Mouse (Mus musculus) liver, embryonic 11.5 days (tissue): Measurements from ENCODE around the gene Mrpl38. TPM values are rescaled to one million over a fixed set of nuclear protein-coding genes. Genes with fewer than 3 reads are reported as not detected.

ENCODE experiments used
- ATAC-seq: fragments of 200-750 bp; cut with Nextera tagmentation; replicated peaks from 2 replicates; pipeline ENCODE4 v1.8.0; 2017; ENCODE audit warnings: moderate number of reproducible peaks, mild to moderate bottlenecking, moderate TSS enrichment, moderate library complexity; ENCODE audit not compliant: low FRiP score
- DNase-seq: peaks from one replicate; pipeline ENCODE4 v3.0.0-alpha.2; 2017; ENCODE audit warnings: low spot score
- H3K27ac ChIP-seq: fragments of 300-500 bp; sonication (generic); 2 replicates; pipeline ENCODE4 v1.5.1; 2014; ENCODE audit warnings: mild to moderate bottlenecking, low read depth, low read length, control low read depth
- H3K27me3 ChIP-seq: fragments of 300-500 bp; sonication (generic); replicated peaks from 2 replicates; pipeline ENCODE4 v1.6.1; 2014; ENCODE audit warnings: low read length, mixed read lengths; ENCODE audit not compliant: control insufficient read depth, insufficient read depth
- H3K36me3 ChIP-seq: fragments of 300-500 bp; sonication (generic); 2 replicates; pipeline ENCODE4 v1.6.1; 2014; ENCODE audit warnings: mild to moderate bottlenecking, low read length, moderate library complexity, mixed read lengths; ENCODE audit not compliant: control insufficient read depth, insufficient read depth
- H3K4me1 ChIP-seq: fragments of 300-500 bp; sonication (generic); replicated peaks from 2 replicates; pipeline ENCODE4 v1.6.1; 2014; ENCODE audit warnings: low read length, mixed read lengths; ENCODE audit not compliant: control insufficient read depth, insufficient read depth
- H3K4me2 ChIP-seq: fragments of 300-500 bp; sonication (generic); 2 replicates; pipeline ENCODE4 v1.6.1; 2014; ENCODE audit warnings: mild to moderate bottlenecking, control low read depth, moderate library complexity
- H3K4me3 ChIP-seq: fragments of 300-500 bp; sonication (generic); 2 replicates; pipeline ENCODE4 v1.5.1; 2014; ENCODE audit warnings: low read depth, low read length, control low read depth
- H3K9ac ChIP-seq: fragments of 300-500 bp; sonication (generic); 2 replicates; pipeline ENCODE4 v1.6.1; 2014; ENCODE audit warnings: low read depth, low read length, control low read depth
- H3K9me3 ChIP-seq: fragments of 300-500 bp; sonication (generic); 2 replicates; pipeline ENCODE4 v1.6.1; 2016; ENCODE audit warnings: low read length, inconsistent platforms, mixed read lengths; ENCODE audit not compliant: control insufficient read depth
- WGBS: fragments of 180-500 bp; shearing (Covaris S2); extraction: QIAGEN DNeasy Blood & Tissue Kit; methylation state at CpG from one replicate; pipeline ENCODE4 v1.1.7; 2014; 5-methylcytosine and 5-hydroxymethylcytosine counted together
- polyA plus RNA-seq: library from polyadenylated mRNA; unstranded; fragments of >200 nt; fragmentation: Nextera tagmentation; extraction: Ambion mirVana; gene quantifications from 2 replicates; pipeline ENCODE4 v1.2.1, GENCODE M21; 2014

Gene Mrpl38
- 121 and 126 TPM in 2 replicates for polyA plus RNA-seq

- H3K27ac ChIP-seq: peak within 1 kb of the TSS; percentile 69
- H3K4me3 ChIP-seq: peak within 1 kb of the TSS; percentile 89
- WGBS: under 1% methylated on average over 60 of the region's 60 CpGs
- peaks cover 18% of the 10 kb centered on the region for H3K36me3 ChIP-seq
- peaks cover 29% of the 10 kb centered on the region for H3K4me1 ChIP-seq
- DNase-seq: peak; percentile 95
- H3K9me3 ChIP-seq: no peaks in the 10 kb centered on the region
- peak within 1 kb of the TSS; percentile 87 for H3K9ac ChIP-seq
- peak within 1 kb of the TSS; percentile 81 for H3K4me2 ChIP-seq
- H3K27me3 ChIP-seq: no peaks in the 10 kb centered on the region
- peak; percentile 93 for ATAC-seq
Measured at GRCm38 (mm10) chr11:116138468-116139138, at the start of gene Mrpl38. Gene Mrpl38 (minus strand): TSS chr11:116138868.

- H3K27me3 ChIP-seq: no peaks in the 10 kb centered on the region
- no peak overlapping the region for H3K9ac ChIP-seq
- no peaks in the 10 kb centered on the region for H3K9me3 ChIP-seq
- DNase-seq: no peak
- WGBS: 57% methylated on average over 11 of the region's 11 CpGs
- no peak for ATAC-seq
- H3K4me3 ChIP-seq: no peak overlapping the region
- no peak overlapping the region for H3K27ac ChIP-seq
- H3K4me2 ChIP-seq: no peak overlapping the region
- H3K36me3 ChIP-seq: peaks cover 11% of the 10 kb centered on the region
- H3K4me1 ChIP-seq: no peaks in the 10 kb centered on the region; the same call in 1 of the 2 replicates
Measured at GRCm38 (mm10) chr11:116187226-116187930, 48.7 kb upstream of the Mrpl38 start.

GRCm38 (mm10) chr11:116186360-116186759 lies 47.7 kb upstream of the Mrpl38 start:
- no peak overlapping the region for H3K4me3 ChIP-seq
- DNase-seq: no peak
- H3K9ac ChIP-seq: no peak overlapping the region
- H3K4me1 ChIP-seq: no peaks in the 10 kb centered on the region; the same call in 1 of the 2 replicates
- no peaks in the 10 kb centered on the region for H3K9me3 ChIP-seq
- H3K27me3 ChIP-seq: no peaks in the 10 kb centered on the region
- no peak overlapping the region for H3K4me2 ChIP-seq
- 94% methylated on average over 11 of the region's 11 CpGs for WGBS
- H3K27ac ChIP-seq: no peak overlapping the region
- H3K36me3 ChIP-seq: peaks cover 16% of the 10 kb centered on the region
- no peak for ATAC-seq

- no peaks in the 10 kb centered on the region for H3K27me3 ChIP-seq
- no peak overlapping the region for H3K27ac ChIP-seq
- WGBS: 88% methylated on average over 3 of the region's 3 CpGs
- H3K9ac ChIP-seq: no peak overlapping the region
- H3K4me3 ChIP-seq: no peak overlapping the region
- no peaks in the 10 kb centered on the region for H3K9me3 ChIP-seq
- DNase-seq (no peak), ATAC-seq (no peak)
- no peak overlapping the region for H3K4me2 ChIP-seq
- H3K4me1 ChIP-seq: no peaks in the 10 kb centered on the region; the same call in 1 of the 2 replicates
- peaks cover 16% of the 10 kb centered on the region for H3K36me3 ChIP-seq
Measured at GRCm38 (mm10) chr11:116185836-116186235, 47.2 kb upstream of the Mrpl38 start.

- Histone ChIP-seq H3K36me3 (peaks cover 36% of the 10 kb centered on the region; the same call in 1 of the 2 replicates), H3K9ac (no peak overlapping the region), H3K4me2 (no peak overlapping the region), H3K27ac (no peak overlapping the region), H3K9me3 (no peaks in the 10 kb centered on the region), H3K4me3 (no peak overlapping the region), H3K27me3 (no peaks in the 10 kb centered on the region), H3K4me1 (no peaks in the 10 kb centered on the region)
- ATAC-seq (no peak), DNase-seq (no peak)
- 90% methylated on average over 20 of the region's 20 CpGs for WGBS
Measured at GRCm38 (mm10) chr11:116178411-116179121, 39.9 kb upstream of the Mrpl38 start.

- no peak for DNase-seq
- H3K9ac ChIP-seq: no peak overlapping the region
- H3K4me1 ChIP-seq: no peaks in the 10 kb centered on the region
- ATAC-seq: no peak
- H3K27ac ChIP-seq: no peak overlapping the region
- no peak overlapping the region for H3K4me3 ChIP-seq
- H3K36me3 ChIP-seq: peaks cover 32% of the 10 kb centered on the region; the same call in 1 of the 2 replicates
- H3K4me2 ChIP-seq: no peak overlapping the region
- WGBS: 89% methylated on average over 7 of the region's 7 CpGs
- no peaks in the 10 kb centered on the region for H3K9me3 ChIP-seq
- no peaks in the 10 kb centered on the region for H3K27me3 ChIP-seq
Measured at GRCm38 (mm10) chr11:116176010-116176409, 37.3 kb upstream of the Mrpl38 start.

- no peak overlapping the region for H3K4me3 ChIP-seq
- H3K4me2 ChIP-seq: no peak overlapping the region
- no peaks in the 10 kb centered on the region for H3K27me3 ChIP-seq
- ATAC-seq (no peak), DNase-seq (no peak)
- WGBS: 89% methylated on average over 22 of the region's 22 CpGs
- H3K27ac ChIP-seq: no peak overlapping the region
- no peaks in the 10 kb centered on the region for H3K4me1 ChIP-seq
- no peaks in the 10 kb centered on the region for H3K9me3 ChIP-seq
- H3K9ac ChIP-seq: no peak overlapping the region
- H3K36me3 ChIP-seq: peaks cover 27% of the 10 kb centered on the region; the same call in 1 of the 2 replicates
Measured at GRCm38 (mm10) chr11:116174775-116175448, 36.2 kb upstream of the Mrpl38 start.

GRCm38 (mm10) chr11:116171959-116172358 lies 33.3 kb upstream of the Mrpl38 start:
- H3K4me1 ChIP-seq: 0 out of 2 replicates have a peak, but pooled peaks cover 3% of the 10 kb centered on the region
- no peak overlapping the region for H3K27ac ChIP-seq
- no peaks in the 10 kb centered on the region for H3K27me3 ChIP-seq
- peaks cover 12% of the 10 kb centered on the region; the same call in 1 of the 2 replicates for H3K36me3 ChIP-seq
- no peaks in the 10 kb centered on the region for H3K9me3 ChIP-seq
- 91% methylated on average over 2 of the region's 2 CpGs for WGBS
- no peak for ATAC-seq
- no peak overlapping the region for H3K9ac ChIP-seq
- no peak overlapping the region for H3K4me3 ChIP-seq
- H3K4me2 ChIP-seq: no peak overlapping the region
- no peak for DNase-seq
